Mouse (Mus musculus) intestine, embryonic 16.5 days (tissue): Measurements from ENCODE around the gene Prn. TPM values are rescaled to one million over a fixed set of nuclear protein-coding genes. Genes with fewer than 3 reads are reported as not detected.

Experiments
- polyA plus RNA-seq: library from polyadenylated mRNA; unstranded; fragments of >200 nt; fragmentation: Nextera tagmentation; extraction: Ambion mirVana; gene quantifications from 2 replicates; pipeline ENCODE4 v1.2.1, GENCODE M21; 2015

Gene Prn
- polyA plus RNA-seq, 1 experiment from 2014 or later: not detected

Other genes with a start within 250 kb of the Prn start
- not detected in 2 replicates for gene Erv3, start 50.2 kb upstream of the Prn start, polyA plus RNA-seq
- gene Prnp, start within 50 bp of the Prn start, polyA plus RNA-seq: 49.5 and 50.7 TPM in 2 replicates
- 27.1 and 28.8 TPM in 2 replicates for gene Prnd, start 40.9 kb downstream of the Prn start, polyA plus RNA-seq
- 8.2 and 9.0 TPM in 2 replicates for gene Rassf2, start 120.3 kb downstream of the Prn start, polyA plus RNA-seq
- 12.0 and 13.5 TPM in 2 replicates for gene Slc23a2, start 235.2 kb downstream of the Prn start, polyA plus RNA-seq